Mouse (Mus musculus) left cerebral cortex, postnatal 10 days (tissue): ENCODE results near the gene Gm9817. TPM values are rescaled to one million over a fixed set of nuclear protein-coding genes. Genes with fewer than 3 reads are reported as not detected.

ENCODE experiments used
- DNase-seq, 2 experiments: peaks; one replicate each; pipeline ENCODE4 v3.0.0; 2021 to 2022; ENCODE audit warnings: low spot score in 2 of 2, mixed read lengths in 1 of 2; ENCODE audit errors: extremely low spot score in 1 of 2
- intact Hi-C: fragments of 180-260 bp; cut with DNase I; formaldehyde crosslinking; loops from one replicate; pipeline ENCODE4 v1.15.1; 2025
- total RNA-seq, 2 experiments: library from RNA; stranded (reverse); gene quantifications; 2 replicates each; pipeline ENCODE4 v1.2.3; 2021

Gene Gm9817
- total RNA-seq, 2 experiments from 2014 or later = 0.17 TPM; not detected in 1

- no peak for DNase-seq
- intact Hi-C loops = no loop called here
Observed at GRCm38 (mm10) chr13:45075715-45076114, 2.8 kb upstream of the Gm9817 start.

- intact Hi-C loops = no loop called here
- DNase-seq = no peak
Observed at GRCm38 (mm10) chr13:45080771-45081170, 2.3 kb downstream of the Gm9817 start.

- peak in 1 of 2 experiments; percentile 53 for DNase-seq
- intact Hi-C loops = no loop called here
Observed at GRCm38 (mm10) chr13:45083696-45084095, 5.2 kb downstream of the Gm9817 start.

GRCm38 (mm10) chr13:45088796-45089221, 10.3 kb downstream of the Gm9817 start:
- intact Hi-C loops = no loop called here
- no peak for DNase-seq

- intact Hi-C loops = no loop called here
- DNase-seq = no peak
Observed at GRCm38 (mm10) chr13:45089846-45090245, 11.4 kb downstream of the Gm9817 start.

- intact Hi-C loops = no loop called here
- DNase-seq = no peak
Observed at GRCm38 (mm10) chr13:45092816-45093215, 14.3 kb downstream of the Gm9817 start.

GRCm38 (mm10) chr13:45095028-45095427, 16.5 kb downstream of the Gm9817 start:
- intact Hi-C loops = no loop called here
- DNase-seq = no peak

GRCm38 (mm10) chr13:45099582-45100229, 21.2 kb downstream of the Gm9817 start:
- no peak for DNase-seq
- intact Hi-C loops = no loop called here

GRCm38 (mm10) chr13:45106480-45106879, 28.0 kb downstream of the Gm9817 start:
- intact Hi-C loops = no loop called here
- DNase-seq = no peak

- intact Hi-C loops = no loop called here
- no peak for DNase-seq
Observed at GRCm38 (mm10) chr13:45108851-45109390, 30.4 kb downstream of the Gm9817 start.

GRCm38 (mm10) chr13:45118375-45118774, 39.9 kb downstream of the Gm9817 start:
- intact Hi-C loops = no loop called here
- DNase-seq = no peak

GRCm38 (mm10) chr13:45118822-45119221, 40.3 kb downstream of the Gm9817 start:
- DNase-seq = no peak
- intact Hi-C loops = no loop called here

Other genes with a start within 250 kb of the Gm9817 start
- 10 to 100 TPM; 78.4 to 80.9 TPM for gene Dtnbp1, start 76.5 kb upstream of the Gm9817 start, total RNA-seq